Mouse (Mus musculus) heart, postnatal 0 days (tissue): Measurements from ENCODE around the gene Clec16a.

Experiments
- CTCF ChIP-seq: IDR thresholded peaks from 2 replicates; pipeline ENCODE4 v1.5.1; 2016; ENCODE audit warnings: antibody characterized with exemption, control low read depth, low read depth
- EP300 ChIP-seq: IDR thresholded peaks from 2 replicates; pipeline ENCODE4 v1.6.1; 2016; ENCODE audit warnings: antibody characterized with exemption, low read depth

- TF ChIP-seq EP300: no peak
- TF ChIP-seq CTCF: no peak
These were observed 185.8 kb downstream of the Clec16a start for GRCm38 (mm10) chr16:10730941-10731340.
